Mouse (Mus musculus) cerebellum, adult 11-12 months (tissue): ENCODE measurements around the gene Palm.

Experiments used
- DNase-seq: peaks from one replicate; pipeline ENCODE4 v3.0.0; 2022

Palm gene

DNA sequence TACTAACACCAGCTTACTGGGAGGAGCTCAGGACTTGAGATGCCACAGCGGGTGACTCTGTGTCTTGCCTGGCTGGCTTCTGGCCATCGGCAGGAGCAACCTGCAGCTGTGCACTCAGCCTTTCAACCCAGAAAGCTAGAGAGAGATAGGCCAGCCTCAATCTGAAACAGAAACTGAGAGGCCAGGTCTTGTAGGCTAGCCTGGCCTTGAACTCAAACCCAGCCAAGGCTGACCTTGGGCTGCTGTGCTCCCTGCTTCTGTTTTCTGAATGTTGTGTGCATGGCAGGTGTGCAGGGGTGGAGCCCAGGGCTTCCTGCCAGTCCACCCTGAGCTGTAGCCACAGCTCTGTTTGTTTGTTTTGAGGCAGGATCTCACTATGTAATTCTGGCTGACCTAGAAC lies 20.2 kb upstream of the Palm start:
- no peak for DNase-seq

DNA sequence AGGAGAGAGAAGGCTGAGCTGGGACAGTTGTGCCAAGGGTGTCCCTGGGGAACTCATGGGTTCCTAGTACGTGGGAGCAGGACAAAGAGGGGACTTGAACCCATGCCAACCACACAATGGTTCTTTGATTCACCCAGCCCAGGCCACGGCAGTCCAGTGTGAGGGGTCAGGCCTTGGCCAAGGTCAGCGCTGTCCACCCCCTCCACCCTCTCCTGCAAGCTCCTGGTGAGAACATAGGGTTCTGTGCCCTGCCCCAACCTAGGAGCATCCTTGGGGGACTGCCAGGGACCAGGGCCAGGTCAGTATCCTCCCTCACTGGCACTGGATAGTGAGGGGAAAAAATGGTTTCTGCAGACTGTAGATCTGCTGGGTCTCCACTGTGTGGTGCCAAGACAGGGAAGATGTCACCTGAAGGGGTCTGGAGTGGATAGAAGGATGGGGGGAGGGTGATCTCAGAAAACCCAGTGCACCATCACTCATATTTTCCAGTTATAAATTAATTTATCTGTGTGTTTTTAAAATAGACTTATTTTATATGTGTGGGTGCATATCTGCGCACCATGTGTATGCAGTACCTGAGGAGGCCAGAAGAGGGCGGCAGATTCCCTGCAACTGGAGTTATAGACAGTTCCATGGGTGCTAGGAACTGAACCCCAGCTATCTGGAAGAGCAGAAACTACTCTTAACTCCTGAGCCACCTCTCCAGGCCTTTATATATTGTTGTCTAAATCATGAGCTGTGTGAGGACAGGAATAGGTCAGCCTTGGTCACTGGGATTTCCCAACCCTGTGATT lies 18.7 kb upstream of the Palm start:
- DNase-seq, result no peak

DNA sequence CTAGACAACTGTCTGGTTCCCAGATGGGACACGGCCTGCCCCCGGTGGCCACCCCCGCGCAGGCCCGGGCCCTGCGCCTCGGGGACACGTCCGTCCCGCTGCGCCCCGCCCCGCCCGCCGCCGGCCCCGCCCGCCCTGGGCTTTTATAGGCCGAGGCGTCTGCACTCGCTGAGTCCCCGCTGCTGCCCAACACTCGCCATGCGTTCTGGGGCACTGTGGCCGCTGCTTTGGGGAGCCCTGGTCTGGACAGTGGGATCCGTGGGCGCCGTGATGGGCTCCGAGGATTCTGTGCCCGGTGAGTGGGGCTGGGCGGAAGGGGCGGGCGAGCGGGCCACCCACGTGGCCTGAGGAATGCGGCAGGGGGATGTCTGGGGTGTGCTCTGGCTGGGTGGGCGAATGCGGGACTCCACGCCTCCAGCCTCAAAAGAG lies 16.3 kb upstream of the Palm start, which contains the start of gene Fstl3:
Fstl3 (plus strand) TSS at position 170 of the 429 bp plus-strand sequence.
- no peak for DNase-seq

DNA sequence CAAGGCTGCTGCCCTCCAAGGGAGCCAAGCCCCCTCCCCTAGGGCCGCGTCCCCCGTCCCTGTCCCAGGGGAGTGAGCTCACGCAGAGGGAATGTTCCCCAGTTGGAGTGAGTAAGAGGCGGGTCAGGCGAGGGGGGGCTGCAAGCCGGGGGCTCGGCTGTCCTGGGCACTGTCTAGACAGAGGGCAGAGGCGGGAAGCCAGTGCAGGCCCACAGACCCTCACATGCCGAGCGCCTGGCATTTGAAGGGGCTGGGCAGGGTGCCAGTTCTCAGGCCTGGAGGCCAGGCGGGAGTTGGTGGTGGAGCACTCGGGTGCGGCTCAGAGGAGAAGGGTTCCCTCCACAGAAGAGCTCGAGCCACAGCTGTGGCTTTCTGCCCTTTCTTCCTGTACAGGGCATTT lies 15.4 kb upstream of the Palm start:
- peak; percentile 76 for DNase-seq

DNA sequence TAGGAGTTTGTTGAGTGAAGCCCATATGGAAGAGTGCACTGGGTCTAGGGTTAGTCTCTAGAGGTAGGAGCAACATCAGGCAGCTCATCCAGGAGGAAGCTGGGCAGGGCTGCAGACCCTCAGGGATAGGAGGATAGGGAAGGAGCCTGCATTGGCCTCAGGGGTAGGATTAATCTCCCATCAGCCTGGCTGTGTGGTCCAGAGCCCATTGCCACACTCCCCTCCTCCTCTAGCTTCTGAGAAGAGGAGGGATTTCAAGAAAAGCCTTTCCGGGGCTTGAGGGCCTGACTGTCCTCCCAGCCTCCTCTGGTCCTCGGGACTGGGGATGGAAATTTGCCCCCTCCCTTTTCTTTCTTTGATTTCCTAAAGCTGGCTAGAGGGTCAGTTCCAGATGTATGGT lies 14.2 kb upstream of the Palm start:
- DNase-seq, result no peak

DNA sequence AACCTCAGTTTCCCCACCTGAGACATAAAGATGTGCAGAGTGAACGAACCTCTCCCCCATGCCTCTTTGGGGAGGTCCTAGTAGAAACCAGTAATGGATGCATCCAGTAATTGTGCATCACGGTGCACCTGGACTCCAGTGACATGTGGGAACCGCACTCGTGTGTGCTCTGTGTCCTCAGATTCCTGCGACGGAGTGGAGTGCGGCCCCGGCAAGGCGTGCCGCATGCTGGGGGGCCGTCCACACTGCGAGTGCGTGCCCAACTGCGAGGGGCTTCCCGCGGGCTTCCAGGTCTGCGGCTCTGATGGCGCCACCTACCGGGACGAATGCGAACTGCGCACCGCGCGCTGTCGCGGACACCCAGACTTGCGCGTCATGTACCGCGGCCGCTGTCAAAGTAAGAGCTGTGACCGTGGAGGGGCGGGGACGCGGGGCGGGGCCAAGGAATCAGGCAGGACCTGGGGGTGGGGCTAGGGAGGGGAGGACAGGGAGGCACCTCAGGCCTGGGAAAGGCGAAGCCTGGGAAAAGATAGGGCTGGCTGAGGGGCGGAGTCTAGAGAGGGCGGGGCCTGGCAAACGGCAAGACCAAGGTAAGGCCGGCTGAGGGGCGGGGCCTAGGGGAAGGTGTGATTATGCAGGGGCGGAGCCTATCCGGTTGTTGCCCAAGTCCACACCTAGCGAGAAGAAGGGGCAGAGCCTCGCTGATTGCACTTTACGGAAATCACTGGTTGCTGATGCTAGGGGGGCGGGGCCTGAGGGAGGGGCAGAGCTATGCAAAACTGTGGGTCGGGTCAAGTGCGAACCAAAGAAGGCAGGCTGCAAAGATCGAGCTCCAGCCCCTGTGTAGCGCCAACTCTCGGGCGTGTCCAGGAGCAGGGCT lies 13.3 kb upstream of the Palm start:
- DNase-seq, result peak; percentile 99

DNA sequence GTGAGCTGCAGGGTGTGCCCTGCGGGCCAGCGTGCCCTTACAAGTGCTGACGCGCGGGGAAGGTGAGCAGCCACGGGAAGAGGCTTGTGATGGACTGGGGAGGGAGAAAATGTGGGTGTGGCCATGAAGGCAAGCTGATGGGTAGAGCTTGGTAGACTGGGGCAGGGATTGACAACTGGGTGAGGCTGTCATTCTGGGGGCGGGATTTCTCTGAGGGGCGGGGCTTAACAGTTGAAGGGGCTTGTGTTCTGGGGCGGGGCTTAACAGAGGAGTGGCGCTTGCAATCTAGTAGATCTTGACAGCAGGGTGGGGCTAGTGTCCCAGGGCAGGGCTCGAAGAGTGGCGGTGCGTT lies 12.7 kb upstream of the Palm start:
- DNase-seq, result no peak

DNA sequence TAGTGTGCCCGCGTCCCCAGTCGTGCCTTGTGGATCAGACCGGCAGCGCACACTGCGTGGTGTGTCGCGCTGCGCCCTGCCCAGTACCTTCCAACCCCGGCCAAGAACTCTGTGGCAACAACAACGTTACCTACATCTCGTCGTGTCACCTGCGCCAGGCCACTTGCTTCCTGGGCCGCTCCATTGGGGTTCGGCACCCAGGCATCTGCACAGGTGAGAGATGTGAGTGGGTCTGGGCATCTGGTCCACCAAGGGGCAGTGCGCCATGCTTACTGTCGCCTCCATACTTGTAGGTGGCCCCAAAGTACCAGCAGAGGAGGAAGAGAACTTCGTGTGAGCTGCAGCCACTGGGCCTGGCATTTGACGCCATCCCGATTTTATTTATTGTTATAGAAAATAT lies 12.2 kb upstream of the Palm start:
- peak; percentile 77 for DNase-seq

DNA sequence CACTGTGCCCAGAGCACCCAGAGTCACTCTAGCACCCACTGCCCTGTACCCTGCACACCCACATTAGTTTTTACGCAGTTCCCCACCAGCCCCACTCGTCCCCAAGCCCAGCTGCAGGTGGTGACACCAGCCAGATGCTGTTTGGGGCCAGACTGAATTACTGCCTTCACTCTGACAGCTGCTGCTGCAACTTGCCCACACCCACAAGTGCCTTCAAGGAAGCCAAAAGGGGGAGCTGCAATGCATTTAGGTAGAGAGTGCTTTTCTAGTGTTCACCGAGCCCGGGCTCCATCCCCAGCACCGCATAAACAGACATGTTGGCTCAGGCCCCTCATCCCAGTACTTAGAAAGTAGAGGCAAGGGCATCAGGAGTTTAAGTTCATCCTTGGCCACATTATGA lies 11.4 kb upstream of the Palm start:
- DNase-seq, result no peak

DNA sequence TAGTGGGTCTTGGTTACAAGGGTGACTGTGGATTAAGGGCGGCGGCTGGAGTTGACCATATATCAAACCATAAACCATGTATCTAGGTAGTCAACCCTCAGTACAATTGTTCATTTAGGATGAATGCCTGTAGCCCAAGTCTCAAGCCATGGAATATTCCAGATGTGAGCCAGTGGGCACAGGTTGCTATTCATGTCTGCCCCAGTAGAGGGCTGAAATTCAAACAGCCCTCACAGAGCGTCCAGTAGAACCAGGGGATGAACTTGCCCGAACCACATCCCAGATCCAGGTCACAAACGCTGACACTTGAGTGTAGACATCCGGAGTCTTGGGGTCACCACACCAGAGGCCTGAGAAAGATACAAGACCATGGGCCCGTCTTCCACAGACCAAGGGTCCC lies 10.3 kb upstream of the Palm start:
- DNase-seq, result no peak

DNA sequence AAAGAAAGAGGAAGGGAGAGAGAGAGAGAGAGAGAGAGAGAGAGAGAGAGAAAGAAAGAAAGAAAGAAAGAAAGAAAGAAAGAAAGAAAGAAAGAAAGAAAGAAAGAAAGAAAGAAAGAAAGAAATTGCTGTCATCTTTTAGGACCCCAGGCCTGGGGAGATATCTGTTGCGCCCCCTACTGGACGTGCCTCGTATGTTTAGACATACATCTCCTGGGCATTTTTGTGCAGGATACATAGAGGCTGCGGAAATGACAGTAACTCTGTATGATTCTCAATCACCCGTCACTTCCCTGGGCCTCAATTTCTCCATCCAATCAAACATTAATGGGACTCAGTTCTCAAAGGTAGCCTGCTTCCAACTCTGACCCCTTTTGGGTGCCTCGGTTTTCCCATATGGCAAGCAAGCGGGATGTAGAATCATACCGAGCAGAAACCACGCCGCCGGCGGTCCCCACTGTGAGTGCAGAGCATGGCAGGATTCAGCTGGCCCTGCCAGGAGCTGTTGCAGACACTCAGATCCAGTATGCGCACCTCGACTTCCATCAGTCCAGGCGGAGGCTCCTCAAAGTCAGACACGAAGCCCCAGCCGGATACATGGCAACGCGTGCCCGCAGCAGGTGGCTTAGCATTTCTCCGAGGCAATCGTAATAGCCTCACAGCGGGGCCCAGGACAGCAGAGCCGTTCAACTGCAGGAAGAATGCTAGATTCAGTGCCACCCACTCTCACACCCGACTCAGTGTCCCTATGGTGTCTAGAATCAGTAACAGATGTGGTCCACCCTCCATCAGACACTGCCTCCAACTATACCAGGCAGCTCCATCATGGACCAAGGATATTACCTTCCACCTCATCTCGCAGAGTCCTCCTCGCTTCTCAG lies 9.2 kb upstream of the Palm start:
- DNase-seq, result no peak

DNA sequence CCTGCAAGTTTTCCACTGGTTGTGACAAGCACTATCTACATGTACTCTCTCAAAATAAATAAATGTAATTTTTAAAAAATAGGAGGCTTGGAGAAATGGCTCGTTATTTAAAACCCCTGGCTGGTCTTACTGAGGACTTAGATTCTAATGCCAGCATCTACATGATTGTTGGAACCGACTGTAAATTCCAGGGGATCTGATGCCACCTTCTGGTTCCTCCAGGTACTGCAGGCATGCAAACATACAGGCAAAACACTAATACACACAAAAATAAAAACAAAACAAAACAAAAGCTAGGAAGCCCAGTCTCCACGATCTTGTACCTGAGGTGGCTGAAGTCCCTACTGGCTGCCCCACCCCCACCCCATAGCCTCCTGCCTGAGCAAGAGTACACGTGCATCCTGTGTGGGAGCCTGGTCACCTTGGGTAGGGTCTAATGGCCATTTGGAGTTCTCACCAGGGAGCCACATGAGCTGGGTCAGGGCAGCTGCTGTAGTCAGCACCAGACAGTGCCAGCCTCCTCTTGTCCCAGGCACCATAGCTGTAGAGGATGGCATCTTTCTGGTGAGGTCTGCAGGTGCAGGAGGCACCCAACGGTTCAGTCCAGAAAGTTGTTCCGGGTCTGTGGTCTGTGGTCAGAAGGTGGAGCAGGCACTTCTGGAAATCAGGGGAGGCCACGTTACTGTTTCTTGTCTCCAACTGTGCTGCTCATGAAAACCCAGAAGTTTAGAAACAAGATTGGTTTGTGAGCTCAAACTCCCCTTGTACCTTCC lies 4.8 kb upstream of the Palm start:
- peak; percentile 63 for DNase-seq

DNA sequence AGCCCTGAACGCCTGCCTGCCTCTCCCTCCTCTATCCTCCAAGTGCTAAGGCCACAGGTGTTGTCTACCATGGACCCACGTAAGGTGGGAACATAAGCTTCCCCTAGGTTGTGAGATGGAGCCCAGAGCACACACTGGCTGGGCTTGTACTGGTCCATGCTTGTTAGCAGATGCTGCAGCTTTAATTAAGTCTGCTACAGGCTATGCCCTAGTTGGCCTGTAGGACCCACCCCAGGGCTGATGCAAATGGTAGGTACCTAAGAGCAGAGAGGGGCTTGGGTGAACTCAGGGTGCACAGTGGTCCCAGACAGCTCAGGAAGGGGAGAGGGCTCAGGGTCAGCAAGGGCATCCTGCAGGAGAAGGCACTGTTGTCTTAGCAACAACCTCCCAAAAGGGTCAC lies 3.8 kb upstream of the Palm start:
- DNase-seq, result no peak

DNA sequence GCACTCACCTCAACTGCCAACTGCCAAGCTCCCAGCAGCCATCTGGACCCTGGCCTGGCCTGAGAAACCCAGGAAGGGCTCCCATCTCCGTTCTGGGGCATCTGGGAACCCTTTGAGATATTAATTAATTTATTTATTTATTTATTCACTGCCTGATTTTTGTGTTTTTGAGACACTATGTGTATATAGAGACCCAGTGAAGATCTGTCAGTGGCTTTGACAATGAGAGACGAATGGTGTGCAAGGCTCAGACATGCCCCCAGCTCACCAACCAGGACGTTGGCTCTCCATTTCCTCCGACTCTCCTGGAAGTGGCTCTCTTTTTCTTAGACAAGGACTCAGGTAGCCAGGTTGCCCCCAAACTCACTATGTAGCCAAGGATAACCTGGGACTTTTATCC lies 2.5 kb upstream of the Palm start, which contains the start of gene Prss57:
Prss57 (minus strand) TSS at position 101 of the 400 bp plus-strand sequence.
- DNase-seq, result no peak

DNA sequence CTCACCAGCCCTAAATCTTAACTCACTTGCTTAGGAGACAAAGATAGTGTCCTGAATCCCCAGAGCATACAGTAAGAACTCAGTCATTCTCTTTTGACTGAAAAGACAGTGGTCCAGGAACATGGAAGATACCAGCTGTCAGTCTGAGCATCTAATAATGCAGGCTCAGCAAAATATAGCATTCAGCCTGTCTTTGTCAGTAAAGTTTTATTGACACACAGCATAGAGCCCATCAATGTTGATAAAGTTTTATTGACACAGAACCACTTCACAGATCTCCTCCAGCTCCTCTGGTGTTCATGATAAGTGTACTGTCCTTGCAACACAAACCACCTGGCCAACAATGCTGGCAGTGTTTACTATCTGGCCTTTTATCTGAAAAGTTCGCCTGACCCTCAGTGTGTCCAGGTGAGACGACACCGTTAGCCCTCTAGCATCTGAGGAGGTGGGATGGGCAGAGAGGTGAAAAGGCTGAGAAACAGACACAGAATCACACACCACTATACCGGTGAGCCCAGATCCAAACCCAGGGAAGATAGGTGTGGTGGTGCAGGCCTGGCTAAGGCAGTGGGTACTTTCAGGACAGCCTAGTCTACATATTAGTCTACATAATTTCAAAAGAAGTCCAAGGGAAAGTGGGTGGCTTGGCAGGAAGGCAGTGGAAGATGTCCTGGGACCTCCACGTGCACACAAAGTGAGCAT lies 882 bp upstream of the Palm start:
- no peak for DNase-seq

DNA sequence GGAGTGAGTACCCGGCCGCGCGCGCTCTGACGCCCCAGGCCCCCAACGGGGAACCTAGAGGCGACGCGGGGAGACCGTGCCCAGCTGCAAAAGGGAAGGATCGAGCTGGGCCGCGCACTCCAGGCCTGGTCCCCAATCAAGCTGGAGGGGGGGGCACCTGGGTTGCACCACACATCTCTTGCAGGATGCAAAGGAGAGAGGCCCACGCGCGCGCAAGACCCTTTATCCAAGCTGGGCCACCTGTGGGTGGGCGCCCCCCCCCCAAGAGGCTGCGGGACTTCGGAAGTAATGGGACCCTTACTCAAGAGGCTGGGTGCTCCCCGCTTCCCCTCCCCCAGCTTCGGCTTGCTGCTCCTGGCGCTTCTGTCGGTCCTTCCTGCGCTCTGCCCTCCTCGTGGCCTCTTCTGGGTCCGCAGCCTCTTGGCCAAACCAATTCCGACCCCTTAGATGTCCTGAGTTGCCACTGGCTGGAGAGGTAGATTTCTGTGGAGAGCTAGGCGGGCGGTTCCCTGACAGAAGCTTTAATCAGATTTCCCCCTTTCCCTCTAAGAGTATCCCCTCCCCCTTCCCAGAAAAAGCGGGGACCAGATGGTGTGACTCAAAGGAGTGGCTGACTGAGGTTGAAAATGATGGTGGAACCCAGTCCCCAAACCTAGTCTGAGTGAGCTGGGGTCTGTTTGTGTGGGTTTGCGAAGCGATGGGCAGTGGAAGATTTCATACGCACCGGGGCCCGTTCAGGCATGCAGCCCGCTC lies 542 bp downstream of the Palm start:
- peak; percentile 80 for DNase-seq

DNA sequence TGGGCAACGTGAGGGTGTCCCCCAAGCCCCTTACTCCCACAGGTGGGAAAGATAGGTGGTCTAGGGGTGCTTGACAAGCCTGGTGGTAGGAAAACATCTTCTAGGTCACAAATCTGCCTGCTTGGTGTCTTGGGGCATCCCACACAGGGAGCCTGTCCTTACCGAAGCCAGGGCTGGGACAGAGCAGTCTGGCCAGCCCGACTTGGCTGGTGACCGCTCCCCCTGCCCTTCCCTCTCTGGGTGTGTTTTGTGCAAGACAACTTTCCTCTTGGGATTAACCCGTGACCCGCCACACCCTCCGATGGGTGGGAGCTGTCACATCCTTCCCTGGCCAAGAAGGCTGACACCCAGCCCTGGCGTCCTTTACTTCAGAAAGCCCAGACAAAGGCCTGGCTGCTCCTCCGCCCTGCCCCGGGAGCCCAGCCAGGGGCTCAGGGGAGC lies 1.1 kb downstream of the Palm start:
- peak; percentile 69 for DNase-seq

DNA sequence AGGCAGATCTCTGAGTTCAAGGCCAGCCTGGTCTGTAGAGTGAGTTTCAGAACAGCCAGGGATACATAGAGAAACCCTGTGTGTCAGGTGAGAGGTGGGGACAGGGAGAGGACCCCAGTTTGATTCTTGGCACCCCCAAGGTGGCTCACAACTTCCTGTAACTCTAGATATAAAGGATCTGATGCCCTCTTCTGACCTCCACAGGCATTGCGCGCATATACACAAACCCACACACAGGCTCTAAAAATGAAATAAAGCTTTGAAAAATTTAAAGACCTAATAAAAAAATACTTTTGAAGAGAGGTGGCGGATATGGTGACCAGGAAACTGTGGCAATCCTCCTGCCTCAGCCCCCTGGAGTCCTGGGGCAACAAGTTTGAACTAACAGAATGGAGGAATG lies 2.5 kb downstream of the Palm start:
- DNase-seq, result no peak

DNA sequence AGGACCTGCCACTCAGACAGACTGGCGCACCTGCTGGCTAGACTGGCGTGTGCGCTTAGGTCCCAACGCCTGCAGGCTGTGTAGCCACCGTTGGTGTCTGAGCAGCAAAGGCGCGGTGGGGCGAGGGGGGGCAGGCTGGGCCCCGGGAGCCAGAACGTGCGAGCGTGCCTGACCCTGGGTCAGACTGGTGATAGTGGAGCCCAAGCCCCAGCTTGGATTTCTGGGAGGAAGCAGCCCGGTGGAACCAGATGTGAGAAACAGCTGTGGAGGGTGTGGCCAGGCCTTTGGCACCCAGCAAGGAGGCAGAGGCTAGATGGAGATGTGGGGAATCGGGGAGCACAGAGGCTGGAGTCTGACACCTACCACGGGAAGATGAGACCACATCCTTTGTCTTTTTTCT lies 4.0 kb downstream of the Palm start:
- DNase-seq, result no peak

DNA sequence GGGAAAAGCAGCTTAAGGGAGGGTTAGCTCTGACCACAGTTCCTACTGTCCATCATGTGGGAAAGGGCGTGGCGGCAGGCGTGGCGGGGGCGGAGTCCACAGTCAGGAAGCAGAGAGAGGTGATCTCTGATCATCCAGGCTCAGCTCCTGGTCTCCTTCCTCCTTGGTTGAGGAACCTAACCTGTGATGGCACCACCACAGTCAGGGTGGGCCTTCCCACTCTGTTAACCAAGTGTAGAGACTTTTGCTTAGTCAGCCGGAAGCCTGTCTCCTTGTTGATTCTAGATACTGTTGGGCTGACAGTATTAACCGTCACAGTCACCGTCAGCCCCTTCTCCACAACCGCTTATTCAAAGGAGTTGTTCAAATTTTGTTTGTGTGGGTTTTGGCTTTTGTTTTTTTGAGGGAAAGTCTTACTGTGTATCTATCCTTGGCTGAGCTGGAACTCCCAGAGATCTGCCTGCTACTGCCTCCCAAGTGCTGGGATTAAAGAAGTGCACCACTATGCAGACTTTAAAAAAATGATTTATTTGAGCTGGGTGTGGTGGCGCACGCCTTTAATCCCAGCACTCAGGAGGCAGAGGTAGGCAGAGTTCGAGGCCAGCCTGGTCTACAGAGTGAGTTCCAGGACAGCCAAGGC lies 5.0 kb downstream of the Palm start:
- no peak for DNase-seq
